Mouse (Mus musculus): ENCODE results near the gene Alpl. TPM values are rescaled to one million over a fixed set of nuclear protein-coding genes. Genes with fewer than 3 reads are reported as not detected.

Alpl gene
- polyA plus RNA-seq, 1 experiment = 0.07 TPM

DNA sequence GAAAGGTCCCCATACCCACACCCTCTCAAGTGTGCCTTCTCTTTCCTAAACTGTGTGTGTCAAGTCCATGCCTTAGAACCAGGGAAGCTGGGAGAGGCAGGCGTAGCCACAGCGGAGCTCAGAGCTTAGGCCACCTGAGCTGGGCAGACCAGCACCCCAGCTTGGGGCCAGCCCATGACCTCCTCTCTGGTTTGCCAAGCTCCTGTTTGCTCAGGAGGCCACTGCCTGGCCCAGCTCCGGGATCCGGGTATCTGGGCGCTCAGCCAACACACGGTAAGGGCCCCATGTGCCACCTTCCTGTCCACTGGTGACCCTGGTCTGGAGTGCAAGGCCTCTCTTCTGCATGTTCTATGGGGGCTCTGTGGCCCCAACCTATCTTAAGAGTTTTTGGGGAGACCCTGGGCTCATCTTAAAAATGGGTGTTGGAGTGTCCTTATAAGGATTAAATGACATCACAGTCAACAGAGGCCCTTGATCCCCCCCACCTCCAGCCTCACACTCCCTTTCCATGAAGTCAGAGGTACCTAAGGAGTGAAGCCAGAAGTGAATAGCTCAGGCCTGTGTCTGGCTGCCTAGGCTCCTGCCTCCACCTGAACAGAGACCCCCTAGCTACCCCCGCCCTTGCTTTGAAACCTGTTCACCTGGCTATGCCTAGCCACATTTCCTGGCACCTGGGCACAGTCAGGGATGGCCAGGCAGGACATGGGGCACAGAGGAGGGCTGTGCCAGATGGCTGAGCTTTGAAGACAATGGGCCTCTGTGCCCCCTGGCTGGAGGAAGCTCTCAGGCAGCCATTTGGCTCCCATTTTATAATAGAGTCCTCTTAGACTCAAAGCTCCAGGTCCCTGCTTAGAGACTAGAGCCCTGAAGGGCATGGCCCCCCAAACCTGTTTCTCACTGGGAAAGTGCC lies 97.9 kb downstream of the Alpl start:
- Histone ChIP-seq H3K36me3 (ENCODE audit: control insufficient read depth, insufficient read depth) (no peaks in the 10 kb centered on the region), H3K79me2 (ENCODE audit: control insufficient read depth, insufficient read depth) (no peaks in the 10 kb centered on the region), H3K4me3 (no peak overlapping the region), H3K4me2 (ENCODE audit: low read depth) (no peak overlapping the region), H3ac (ENCODE audit: control insufficient read depth, insufficient read length) (no peak overlapping the region), H3K27me3 (ENCODE audit: control insufficient read depth, insufficient read depth, insufficient read length) (peaks cover 40% of the 10 kb centered on the region)
- TF ChIP-seq MAX (IDR thresholded peaks at IDR 0.05; ENCODE audit: low read depth) = no peak
- TF ChIP-seq E2F4 (IDR thresholded peaks at IDR 0.05; ENCODE audit: insufficient read depth) = no peak

DNA sequence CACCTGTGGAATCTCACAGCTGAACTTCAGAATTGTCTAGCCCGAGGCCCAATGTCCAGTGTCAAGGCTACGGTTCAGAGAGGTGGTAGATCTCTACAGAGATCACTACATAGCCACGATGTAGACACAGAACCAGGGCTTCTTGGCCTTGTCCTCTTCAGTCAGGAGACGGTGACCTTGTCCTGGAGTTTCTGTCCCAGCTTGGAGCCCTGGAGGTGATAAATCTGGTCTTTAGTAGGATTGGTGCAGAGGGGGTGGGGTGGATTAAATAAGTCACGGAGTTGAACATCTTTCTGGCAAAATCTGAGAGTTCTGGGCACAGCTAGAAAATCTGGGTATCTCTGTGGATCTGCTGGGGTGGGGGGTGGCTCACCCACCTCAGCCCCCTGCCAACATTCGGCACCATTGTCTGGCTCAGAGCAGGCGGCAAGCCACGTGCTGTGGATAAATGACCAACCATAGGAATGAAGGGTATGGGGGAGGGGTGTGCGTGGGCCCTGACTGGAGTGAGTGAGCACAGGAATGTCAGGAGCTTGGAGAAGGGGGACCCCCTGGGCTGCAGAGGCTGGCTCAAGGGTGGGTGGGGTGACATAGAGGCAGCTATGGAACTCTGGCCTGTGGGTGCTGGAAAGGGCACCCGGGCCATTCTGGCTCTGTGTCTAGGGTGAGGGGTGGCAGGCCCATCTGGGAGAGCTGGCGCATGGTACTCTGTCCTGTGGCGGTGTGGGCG lies 98.9 kb downstream of the Alpl start:
- Histone ChIP-seq H3K36me3 (ENCODE audit: control insufficient read depth, insufficient read depth) (no peaks in the 10 kb centered on the region), H3K4me3 (no peak overlapping the region), H3K27me3 (ENCODE audit: control insufficient read depth, insufficient read depth, insufficient read length) (peaks cover 40% of the 10 kb centered on the region), H3K4me2 (ENCODE audit: low read depth) (no peak overlapping the region), H3ac (ENCODE audit: control insufficient read depth, insufficient read length) (no peak overlapping the region), H3K79me2 (ENCODE audit: control insufficient read depth, insufficient read depth) (no peaks in the 10 kb centered on the region)
- TF ChIP-seq E2F4 (IDR thresholded peaks at IDR 0.05; ENCODE audit: insufficient read depth) (no peak), TCF3 (IDR thresholded peaks at IDR 0.05; ENCODE audit: insufficient read length, low read depth) (no peak), USF1 (IDR thresholded peaks at IDR 0.05; ENCODE audit: low read depth) (no peak), MAX (IDR thresholded peaks at IDR 0.05; ENCODE audit: low read depth) (no peak), MYOD1 (IDR thresholded peaks at IDR 0.05; ENCODE audit: control insufficient read depth in 1 of 3, insufficient read length in 2 of 3, low read depth in 2 of 3) (no peak), CEBPB (IDR thresholded peaks at IDR 0.05; ENCODE audit: insufficient read depth, poor library complexity, severe bottlenecking) (no peak), MYOG (IDR thresholded peaks at IDR 0.05; ENCODE audit: control insufficient read depth in 1 of 3, insufficient read depth in 1 of 3, insufficient read length in 2 of 3, low read depth in 2 of 3) (no peak), POLR2A (IDR thresholded peaks at IDR 0.05; ENCODE audit: insufficient read length, low read depth) (no peak), REST (IDR thresholded peaks at IDR 0.05; ENCODE audit: insufficient read depth, insufficient read length) (no peak), SRF (IDR thresholded peaks at IDR 0.05; ENCODE audit: control insufficient read depth, insufficient read length, low read depth) (no peak), POLR2AphosphoS2 (IDR thresholded peaks at IDR 0.05; ENCODE audit: insufficient read length, low read depth) (no peak), TCF12 (IDR thresholded peaks at IDR 0.05; ENCODE audit: insufficient read depth, poor library complexity, severe bottlenecking) (no peak)

DNA sequence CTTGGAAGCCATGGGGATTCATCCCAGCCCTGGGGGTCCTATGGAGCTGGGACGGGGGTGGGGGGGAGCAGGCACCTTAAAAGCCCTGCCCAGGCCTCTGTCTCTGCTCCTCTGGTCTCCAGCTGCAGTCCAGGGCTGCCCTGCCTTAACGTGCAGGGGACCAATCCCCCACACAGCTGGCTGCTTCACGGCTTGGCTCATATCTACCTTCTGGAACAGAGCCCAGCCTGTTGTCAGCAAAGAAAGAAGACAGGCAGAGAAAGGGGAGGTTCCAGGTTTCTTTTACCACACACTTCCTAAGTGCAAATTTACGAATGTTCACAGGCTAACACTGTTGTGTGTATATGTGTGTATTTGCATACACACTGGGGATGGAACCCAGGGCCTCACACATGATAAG lies 100.3 kb downstream of the Alpl start:
- Histone ChIP-seq H3ac (ENCODE audit: control insufficient read depth, insufficient read length) (no peak overlapping the region), H3K4me3 (no peak overlapping the region), H3K36me3 (ENCODE audit: control insufficient read depth, insufficient read depth) (no peaks in the 10 kb centered on the region), H3K27me3 (ENCODE audit: control insufficient read depth, insufficient read depth, insufficient read length) (peaks cover 44% of the 10 kb centered on the region), H3K79me2 (ENCODE audit: control insufficient read depth, insufficient read depth) (no peaks in the 10 kb centered on the region), H3K4me2 (ENCODE audit: low read depth) (no peak overlapping the region)
- no peak for TF ChIP-seq MYOD1 (IDR thresholded peaks at IDR 0.05; ENCODE audit: control insufficient read depth in 1 of 3, insufficient read length in 2 of 3, low read depth in 2 of 3)
- no peak for TF ChIP-seq POLR2A (IDR thresholded peaks at IDR 0.05; ENCODE audit: insufficient read length, low read depth)
- TF ChIP-seq USF1 (IDR thresholded peaks at IDR 0.05; ENCODE audit: low read depth) = no peak
- no peak for TF ChIP-seq SRF (IDR thresholded peaks at IDR 0.05; ENCODE audit: control insufficient read depth, insufficient read length, low read depth)
- no peak for TF ChIP-seq CEBPB (IDR thresholded peaks at IDR 0.05; ENCODE audit: insufficient read depth, poor library complexity, severe bottlenecking)
- no peak for TF ChIP-seq POLR2AphosphoS2 (IDR thresholded peaks at IDR 0.05; ENCODE audit: insufficient read length, low read depth)
- TF ChIP-seq TCF12 (IDR thresholded peaks at IDR 0.05; ENCODE audit: insufficient read depth, poor library complexity, severe bottlenecking) = no peak
- no peak for TF ChIP-seq MAX (IDR thresholded peaks at IDR 0.05; ENCODE audit: low read depth)
- no peak for TF ChIP-seq REST (IDR thresholded peaks at IDR 0.05; ENCODE audit: insufficient read depth, insufficient read length)
- TF ChIP-seq TCF3 (IDR thresholded peaks at IDR 0.05; ENCODE audit: insufficient read length, low read depth) = no peak
- no peak for TF ChIP-seq MYOG (IDR thresholded peaks at IDR 0.05; ENCODE audit: control insufficient read depth in 1 of 3, insufficient read depth in 1 of 3, insufficient read length in 2 of 3, low read depth in 2 of 3)
- no peak for TF ChIP-seq E2F4 (IDR thresholded peaks at IDR 0.05; ENCODE audit: insufficient read depth)

DNA sequence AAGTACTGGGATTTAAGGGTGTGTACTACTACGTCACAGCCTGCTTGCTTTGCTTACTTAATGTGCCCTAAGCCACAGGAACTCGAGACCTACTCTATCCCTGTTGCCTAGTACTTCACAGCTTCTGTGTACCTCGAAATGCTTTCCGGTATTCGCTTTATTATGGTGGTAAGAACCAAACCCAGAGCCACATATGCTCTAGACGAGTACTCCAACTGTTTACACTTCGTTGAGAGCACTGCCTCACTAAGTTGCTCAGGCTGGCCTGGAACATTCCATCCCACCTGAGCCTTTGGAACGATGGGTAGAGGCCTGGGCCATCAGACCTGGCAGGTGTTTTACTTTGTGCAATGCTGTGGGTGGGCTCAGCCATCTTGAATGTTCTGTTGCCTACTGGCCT lies 100.9 kb downstream of the Alpl start:
- Histone ChIP-seq H3K27me3 (ENCODE audit: control insufficient read depth, insufficient read depth, insufficient read length) (peaks cover 43% of the 10 kb centered on the region), H3K4me3 (no peak overlapping the region), H3K36me3 (ENCODE audit: control insufficient read depth, insufficient read depth) (no peaks in the 10 kb centered on the region), H3K79me2 (ENCODE audit: control insufficient read depth, insufficient read depth) (no peaks in the 10 kb centered on the region), H3ac (ENCODE audit: control insufficient read depth, insufficient read length) (no peak overlapping the region), H3K4me2 (ENCODE audit: low read depth) (no peak overlapping the region)
- TF ChIP-seq MYOG (IDR thresholded peaks at IDR 0.05; ENCODE audit: control insufficient read depth in 1 of 3, insufficient read depth in 1 of 3, insufficient read length in 2 of 3, low read depth in 2 of 3) (no peak), CEBPB (IDR thresholded peaks at IDR 0.05; ENCODE audit: insufficient read depth, poor library complexity, severe bottlenecking) (no peak), MAX (IDR thresholded peaks at IDR 0.05; ENCODE audit: low read depth) (no peak), E2F4 (IDR thresholded peaks at IDR 0.05; ENCODE audit: insufficient read depth) (no peak), POLR2A (IDR thresholded peaks at IDR 0.05; ENCODE audit: insufficient read length, low read depth) (no peak), USF1 (IDR thresholded peaks at IDR 0.05; ENCODE audit: low read depth) (no peak), TCF3 (IDR thresholded peaks at IDR 0.05; ENCODE audit: insufficient read length, low read depth) (no peak), MYOD1 (IDR thresholded peaks at IDR 0.05; ENCODE audit: control insufficient read depth in 1 of 3, insufficient read length in 2 of 3, low read depth in 2 of 3) (no peak), POLR2AphosphoS2 (IDR thresholded peaks at IDR 0.05; ENCODE audit: insufficient read length, low read depth) (no peak)

All from myocyte (in vitro differentiated cells).